Mouse (Mus musculus): ENCODE results near the gene Dglucy.

GRCm38 (mm10) chr12:100753716-100754115 lies 25.1 kb upstream of the Dglucy start:
- TF ChIP-seq MAFK (IDR thresholded peaks at IDR 0.05; ENCODE audit: insufficient read depth, low read depth, low read length) (no peak), CHD2 (IDR thresholded peaks at IDR 0.05; ENCODE audit: low read depth, low read length) (no peak), ZNF384 (IDR thresholded peaks at IDR 0.05; ENCODE audit: low read depth, low read length) (no peak)
